Mouse (Mus musculus): ENCODE measurements at regions not wholly inside any gene's neighbourhood (a gene's known extent, or its start where the extent isn't known, plus 50 kb on each side); places are given as distances from the start of the nearest gene placed in this dataset.

DNA sequence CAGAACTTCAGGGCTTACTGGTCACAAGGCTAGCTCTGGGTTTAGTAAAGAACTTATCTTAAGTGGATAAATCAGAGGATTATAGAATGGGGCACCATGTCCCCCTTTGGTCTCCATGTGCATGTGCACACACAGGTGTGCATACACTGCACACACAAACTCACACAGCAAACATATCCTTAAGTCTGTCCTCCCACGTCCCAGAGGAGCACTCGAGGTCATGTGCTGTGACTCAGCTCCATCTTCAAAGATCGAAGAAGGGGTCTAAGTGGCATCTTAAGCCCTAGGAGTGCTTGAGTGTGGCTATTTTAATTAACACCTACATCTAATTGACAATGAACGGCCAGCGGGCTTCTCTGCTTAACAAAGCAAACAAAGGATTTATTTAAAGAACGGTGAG, 304.0 kb downstream of the Prdm2 start:
- DNase-seq (ENCODE audit: low spot score): no peak
- 63% methylated on average over 6 of the region's 6 CpGs for WGBS
- Histone ChIP-seq H3K4me2 (replicated peaks; ENCODE audit: low read depth, low read length, severe bottlenecking) (no peak overlapping the region), H3K36me3 (ENCODE audit: control insufficient read depth, insufficient read depth, low read length) (no peaks in the 10 kb centered on the region), H3K9me3 (ENCODE audit: control insufficient read depth, low read length) (no peaks in the 10 kb centered on the region), H3K27ac (replicated peaks; ENCODE audit: low read depth, low read length) (no peak overlapping the region), H3K4me1 (ENCODE audit: control insufficient read depth, insufficient read depth, low read length) (peaks cover 4% of the 10 kb centered on the region), H3K4me3 (replicated peaks; ENCODE audit: low read length) (no peak overlapping the region), H3K9ac (ENCODE audit: low read depth, low read length, severe bottlenecking) (no peak overlapping the region), H3K27me3 (ENCODE audit: control insufficient read depth, insufficient read depth, low read length) (no peaks in the 10 kb centered on the region)
- no peak for TF ChIP-seq POLR2A (IDR thresholded peaks at IDR 0.05; ENCODE audit: borderline replicate concordance, extremely low read depth, insufficient read depth, insufficient read length)
- ATAC-seq (ENCODE audit: low FRiP score, low read depth): no peak

DNA sequence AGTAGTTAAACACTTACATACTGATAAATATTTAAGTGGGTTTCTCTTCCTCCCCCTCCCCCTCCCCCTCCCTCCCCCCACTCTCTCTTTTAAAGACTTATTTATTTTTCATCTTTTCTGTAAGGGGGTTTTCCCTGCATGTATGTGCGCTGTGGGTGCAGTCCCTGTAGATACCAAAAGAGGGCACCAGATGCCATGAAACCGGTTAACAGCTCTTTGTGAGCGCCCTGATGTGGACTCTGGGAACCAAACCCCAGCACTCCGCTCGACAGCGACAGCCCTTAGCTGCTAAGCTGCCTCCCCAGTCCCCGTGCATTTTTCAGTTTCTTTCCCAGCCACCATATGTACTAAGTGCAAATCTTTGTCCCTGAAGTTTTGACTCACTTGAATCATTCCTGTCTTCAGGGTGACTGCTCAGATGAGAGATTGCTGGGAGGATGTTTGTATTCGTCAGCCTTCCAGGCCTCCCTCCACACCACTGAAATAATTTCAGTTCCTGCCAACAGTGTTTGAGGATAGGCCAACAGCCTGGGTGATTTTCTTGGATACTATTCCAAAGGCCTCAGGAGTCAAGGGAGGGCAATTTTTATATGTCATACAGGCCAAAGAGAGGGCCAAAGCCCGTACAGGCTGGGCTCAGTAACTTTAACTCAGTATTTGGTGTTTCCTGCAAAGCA, 309.3 kb downstream of the Prdm2 start:
- no peaks in the 10 kb centered on the region for H3K4me1 ChIP-seq (ENCODE audit: control insufficient read depth, insufficient read depth, low read length)
- H3K27me3 ChIP-seq (ENCODE audit: control insufficient read depth, insufficient read depth, low read length): no peaks in the 10 kb centered on the region
- no peak overlapping the region for H3K27ac ChIP-seq (replicated peaks; ENCODE audit: low read depth, low read length)
- H3K36me3 ChIP-seq (ENCODE audit: control insufficient read depth, insufficient read depth, low read length): no peaks in the 10 kb centered on the region
- TF ChIP-seq POLR2A (IDR thresholded peaks at IDR 0.05; ENCODE audit: borderline replicate concordance, extremely low read depth, insufficient read depth, insufficient read length): no peak
- DNase-seq (ENCODE audit: low spot score) (no peak), ATAC-seq (ENCODE audit: low FRiP score, low read depth) (no peak)
- no peak overlapping the region for H3K4me2 ChIP-seq (replicated peaks; ENCODE audit: low read depth, low read length, severe bottlenecking)
- no peaks in the 10 kb centered on the region for H3K9me3 ChIP-seq (ENCODE audit: control insufficient read depth, low read length)
- H3K4me3 ChIP-seq (replicated peaks; ENCODE audit: low read length): no peak overlapping the region
- no peak overlapping the region for H3K9ac ChIP-seq (ENCODE audit: low read depth, low read length, severe bottlenecking)
- WGBS: 77% methylated on average over 9 of the region's 9 CpGs

DNA sequence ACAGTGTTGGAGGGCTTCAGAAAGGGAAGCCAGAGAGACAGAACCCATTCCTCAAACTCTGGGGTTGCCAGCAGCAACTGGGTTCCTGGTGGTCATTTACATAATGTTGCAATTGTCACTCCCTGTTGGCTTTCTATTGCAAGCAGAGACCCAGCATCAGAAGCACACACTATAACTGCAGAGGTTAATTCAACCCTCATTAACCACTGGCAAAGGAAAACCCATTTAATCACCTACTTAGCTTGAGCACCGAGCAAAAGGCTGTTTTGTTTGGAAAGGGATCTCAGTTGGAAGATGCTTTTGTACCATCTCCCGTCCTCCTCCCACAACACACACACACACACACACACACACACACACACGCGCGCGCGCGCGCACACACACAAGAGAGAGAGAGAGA, 312.0 kb downstream of the Prdm2 start:
- Histone ChIP-seq H3K9me3 (ENCODE audit: control insufficient read depth, low read length) (no peaks in the 10 kb centered on the region), H3K27me3 (ENCODE audit: control insufficient read depth, insufficient read depth, low read length) (no peaks in the 10 kb centered on the region), H3K4me2 (replicated peaks; ENCODE audit: low read depth, low read length, severe bottlenecking) (no peak overlapping the region), H3K4me3 (replicated peaks; ENCODE audit: low read length) (no peak overlapping the region), H3K36me3 (ENCODE audit: control insufficient read depth, insufficient read depth, low read length) (no peaks in the 10 kb centered on the region), H3K4me1 (ENCODE audit: control insufficient read depth, insufficient read depth, low read length) (no peaks in the 10 kb centered on the region), H3K9ac (ENCODE audit: low read depth, low read length, severe bottlenecking) (no peak overlapping the region), H3K27ac (replicated peaks; ENCODE audit: low read depth, low read length) (no peak overlapping the region)
- ATAC-seq (ENCODE audit: low FRiP score, low read depth) (no peak), DNase-seq (ENCODE audit: low spot score) (no peak)
- TF ChIP-seq POLR2A (IDR thresholded peaks at IDR 0.05; ENCODE audit: borderline replicate concordance, extremely low read depth, insufficient read depth, insufficient read length): no peak
- WGBS: 89% methylated on average over 9 of the region's 9 CpGs

DNA sequence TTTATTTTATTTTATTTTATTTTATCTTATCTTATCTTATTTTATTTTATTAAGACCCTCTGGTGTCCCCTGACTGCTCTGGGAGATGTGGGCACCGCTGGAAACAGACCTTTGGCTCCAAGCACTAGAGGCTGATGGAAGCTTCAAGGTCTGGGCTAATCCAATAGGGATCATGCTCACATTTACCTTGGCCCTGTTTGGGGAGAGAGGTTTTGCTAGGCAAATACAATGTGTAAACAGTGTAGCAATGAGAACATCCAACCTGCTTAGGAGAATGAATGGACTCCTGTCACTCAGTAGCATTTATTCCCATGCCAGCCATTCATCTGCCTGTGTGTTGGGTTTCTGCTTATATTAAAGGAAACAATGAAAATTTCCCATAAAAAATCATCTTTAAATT, 313.8 kb downstream of the Prdm2 start:
- H3K9ac ChIP-seq (ENCODE audit: low read depth, low read length, severe bottlenecking): no peak overlapping the region
- TF ChIP-seq POLR2A (IDR thresholded peaks at IDR 0.05; ENCODE audit: borderline replicate concordance, extremely low read depth, insufficient read depth, insufficient read length): no peak
- WGBS: 72% methylated on average over 1 of the region's 1 CpGs
- ATAC-seq (ENCODE audit: low FRiP score, low read depth) (no peak), DNase-seq (ENCODE audit: low spot score) (no peak)
- no peaks in the 10 kb centered on the region for H3K4me1 ChIP-seq (ENCODE audit: control insufficient read depth, insufficient read depth, low read length)
- no peak overlapping the region for H3K4me3 ChIP-seq (replicated peaks; ENCODE audit: low read length)
- no peak overlapping the region for H3K27ac ChIP-seq (replicated peaks; ENCODE audit: low read depth, low read length)
- H3K4me2 ChIP-seq (replicated peaks; ENCODE audit: low read depth, low read length, severe bottlenecking): no peak overlapping the region
- no peaks in the 10 kb centered on the region for H3K9me3 ChIP-seq (ENCODE audit: control insufficient read depth, low read length)
- H3K36me3 ChIP-seq (ENCODE audit: control insufficient read depth, insufficient read depth, low read length): no peaks in the 10 kb centered on the region
- H3K27me3 ChIP-seq (ENCODE audit: control insufficient read depth, insufficient read depth, low read length): no peaks in the 10 kb centered on the region

- WGBS: 83% methylated on average over 1 of the region's 1 CpGs
These were observed 322.1 kb downstream of the Prdm2 start for GRCm38 (mm10) chr4:142890711-142891110.

More at GRCm38 (mm10) chr4:142890711-142891110, 322.1 kb downstream of the Prdm2 start:
- H3K4me2 ChIP-seq (replicated peaks; ENCODE audit: low read depth, low read length, severe bottlenecking): no peak overlapping the region
- no peak overlapping the region for H3K4me3 ChIP-seq (replicated peaks; ENCODE audit: low read length)
- ATAC-seq (ENCODE audit: low FRiP score, low read depth) (no peak), DNase-seq (ENCODE audit: low spot score) (no peak)
- H3K9ac ChIP-seq (ENCODE audit: low read depth, low read length, severe bottlenecking): no peak overlapping the region
- H3K4me1 ChIP-seq (ENCODE audit: control insufficient read depth, insufficient read depth, low read length): no peaks in the 10 kb centered on the region
- H3K27ac ChIP-seq (replicated peaks; ENCODE audit: low read depth, low read length): no peak overlapping the region
- TF ChIP-seq POLR2A (IDR thresholded peaks at IDR 0.05; ENCODE audit: borderline replicate concordance, extremely low read depth, insufficient read depth, insufficient read length): no peak
- no peaks in the 10 kb centered on the region for H3K9me3 ChIP-seq (ENCODE audit: control insufficient read depth, low read length)
- no peaks in the 10 kb centered on the region for H3K27me3 ChIP-seq (ENCODE audit: control insufficient read depth, insufficient read depth, low read length)
- H3K36me3 ChIP-seq (ENCODE audit: control insufficient read depth, insufficient read depth, low read length): no peaks in the 10 kb centered on the region
